Mouse (Mus musculus): Measurements from ENCODE around the gene Il4ra.

Gene Il4ra

DNA sequence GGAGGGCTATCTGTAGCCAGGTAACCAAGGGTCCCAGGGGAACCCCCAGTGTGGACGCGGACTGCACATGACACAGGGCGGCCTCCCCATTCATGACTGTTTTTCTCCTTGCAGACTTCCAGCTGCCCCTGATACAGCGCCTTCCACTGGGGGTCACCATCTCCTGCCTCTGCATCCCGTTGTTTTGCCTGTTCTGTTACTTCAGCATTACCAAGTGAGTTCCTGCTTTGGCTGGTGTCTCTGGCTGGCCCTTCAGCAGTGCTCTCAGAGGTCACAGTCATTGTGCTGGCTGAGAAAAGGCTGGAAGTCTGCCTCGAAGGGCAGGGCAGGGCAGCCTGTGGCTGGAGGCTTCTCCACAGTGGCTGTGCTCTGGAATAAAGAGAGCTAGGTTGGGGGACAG is 20.8 kb downstream of the Il4ra start:
- DNase-seq (ENCODE audit: low spot score): no peak

DNA sequence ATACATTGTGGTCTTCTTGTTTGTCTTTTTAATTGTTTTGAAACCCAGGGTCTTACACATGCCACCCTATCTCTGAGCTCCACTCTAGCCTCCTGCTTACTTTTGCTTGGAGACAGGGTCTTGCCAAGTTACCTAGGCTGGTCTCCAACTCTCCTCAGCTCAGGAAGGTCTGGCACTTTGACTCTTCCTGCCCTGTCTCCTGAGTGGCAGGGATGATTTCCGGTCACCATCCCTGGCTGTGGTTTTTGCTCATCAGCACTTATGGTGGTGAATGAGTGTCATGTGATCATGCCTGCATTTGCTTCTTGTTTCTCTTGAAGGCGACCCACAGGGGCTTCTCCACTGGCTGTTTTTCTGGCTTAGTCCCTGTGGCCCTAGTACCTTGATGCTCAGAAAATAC is 21.9 kb downstream of the Il4ra start:
- no peak for DNase-seq (ENCODE audit: low spot score)

DNA sequence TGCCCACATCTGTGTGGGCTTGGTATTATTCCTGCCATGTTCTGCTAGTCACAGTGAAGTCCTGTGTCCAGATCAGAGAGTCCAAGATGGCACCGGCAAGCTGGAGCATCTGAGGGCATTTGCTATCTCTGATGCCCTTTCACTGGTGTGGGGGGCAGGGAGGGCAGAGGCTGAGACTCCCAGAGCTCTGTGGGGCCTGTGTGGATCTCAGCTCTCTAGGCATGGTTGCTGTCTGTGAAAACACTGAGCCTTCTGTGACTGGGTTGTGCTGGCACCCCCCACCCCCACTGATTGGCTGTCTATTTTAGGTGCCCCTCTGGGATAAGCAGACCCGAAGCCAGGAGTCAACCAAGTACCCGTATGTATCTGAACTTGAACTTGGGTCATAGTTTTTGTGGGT is 22.9 kb downstream of the Il4ra start:
- DNase-seq (ENCODE audit: low spot score): no peak

DNA sequence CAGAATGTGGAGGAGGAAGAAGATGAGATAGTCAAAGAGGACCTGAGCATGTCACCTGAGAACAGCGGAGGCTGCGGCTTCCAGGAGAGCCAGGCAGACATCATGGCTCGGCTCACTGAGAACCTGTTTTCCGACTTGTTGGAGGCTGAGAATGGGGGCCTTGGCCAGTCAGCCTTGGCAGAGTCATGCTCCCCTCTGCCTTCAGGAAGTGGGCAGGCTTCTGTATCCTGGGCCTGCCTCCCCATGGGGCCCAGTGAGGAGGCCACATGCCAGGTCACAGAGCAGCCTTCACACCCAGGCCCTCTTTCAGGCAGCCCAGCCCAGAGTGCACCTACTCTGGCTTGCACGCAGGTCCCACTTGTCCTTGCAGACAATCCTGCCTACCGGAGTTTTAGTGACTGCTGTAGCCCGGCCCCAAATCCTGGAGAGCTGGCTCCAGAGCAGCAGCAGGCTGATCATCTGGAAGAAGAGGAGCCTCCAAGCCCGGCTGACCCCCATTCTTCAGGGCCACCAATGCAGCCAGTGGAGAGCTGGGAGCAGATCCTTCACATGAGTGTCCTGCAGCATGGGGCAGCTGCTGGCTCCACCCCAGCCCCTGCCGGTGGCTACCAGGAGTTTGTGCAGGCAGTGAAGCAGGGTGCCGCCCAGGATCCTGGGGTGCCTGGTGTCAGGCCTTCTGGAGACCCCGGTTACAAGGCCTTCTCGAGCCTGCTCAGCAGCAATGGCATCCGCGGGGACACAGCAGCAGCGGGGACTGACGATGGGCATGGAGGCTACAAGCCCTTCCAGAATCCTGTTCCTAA is 24.0 kb downstream of the Il4ra start:
- DNase-seq (ENCODE audit: low spot score): no peak

DNA sequence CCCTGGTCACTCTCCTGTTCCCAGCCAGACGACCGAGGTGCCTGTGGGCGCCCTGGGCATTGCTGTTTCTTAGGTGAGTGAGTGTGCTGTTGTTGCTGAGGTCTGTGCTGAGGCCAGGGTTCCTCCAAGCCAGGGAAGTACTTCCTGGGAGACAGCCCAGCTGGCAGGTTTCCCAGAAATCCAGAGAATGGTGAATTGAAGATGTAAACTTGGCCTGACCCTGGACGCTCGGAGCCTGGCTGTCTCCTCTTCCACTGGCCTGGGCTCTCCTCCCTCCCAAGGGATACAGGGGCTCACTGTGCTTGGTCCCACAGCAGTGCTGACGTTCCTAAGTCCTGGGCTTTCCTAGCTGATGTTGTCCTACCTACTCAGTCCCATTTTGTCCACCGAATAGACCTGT is 25.1 kb downstream of the Il4ra start:
- no peak for DNase-seq (ENCODE audit: low spot score)

DNA sequence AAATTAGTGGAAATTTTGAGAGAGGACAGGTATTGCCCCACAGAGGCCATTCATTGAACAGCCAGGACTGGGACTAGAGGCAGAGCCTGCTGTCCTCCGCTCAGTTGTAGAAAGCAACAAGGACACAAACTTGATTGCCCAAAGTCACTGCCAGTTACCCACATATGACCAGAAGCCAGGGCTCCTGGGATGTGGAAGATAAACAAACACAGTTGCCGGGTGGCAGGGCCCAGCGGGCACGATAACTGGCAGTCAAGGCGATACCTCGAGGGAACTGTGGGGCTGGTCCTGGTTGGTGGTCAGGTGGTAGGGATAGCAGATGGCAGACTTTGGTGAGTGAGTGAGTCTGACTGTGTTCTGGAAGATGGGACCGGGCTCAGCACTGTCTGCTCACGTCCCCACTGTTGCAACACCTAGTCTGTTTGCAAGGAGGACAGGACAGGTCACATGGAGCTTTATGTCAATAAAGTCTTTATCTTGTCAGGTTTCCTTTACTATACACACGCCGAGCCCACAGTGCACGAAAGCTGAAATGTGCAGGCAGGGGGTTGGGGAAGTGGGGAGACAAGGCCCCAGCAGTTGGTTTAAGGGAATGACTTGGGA is 25.7 kb downstream of the Il4ra start:
- peak; percentile 74 for DNase-seq (ENCODE audit: low spot score)

DNA sequence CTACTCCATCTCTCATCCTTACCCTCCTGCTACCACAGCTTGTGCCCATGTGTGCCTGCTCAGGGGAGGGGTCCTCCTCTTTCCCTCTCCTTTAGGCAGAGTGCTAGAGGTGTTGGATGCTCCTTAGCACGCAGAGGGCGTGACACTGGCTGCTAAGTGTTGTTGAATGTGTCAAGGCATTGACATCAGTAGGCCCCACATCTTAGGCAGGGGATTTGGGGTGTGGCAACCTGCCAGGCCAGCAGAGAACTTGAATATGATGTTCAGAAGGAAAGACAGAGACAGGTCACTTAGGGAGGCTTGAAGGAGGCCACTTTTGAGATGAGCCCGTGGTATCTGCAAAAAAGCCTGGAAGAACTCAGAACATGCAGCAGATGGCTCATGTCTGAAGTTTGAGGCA is 26.2 kb downstream of the Il4ra start:
- DNase-seq (ENCODE audit: low spot score): no peak

DNA sequence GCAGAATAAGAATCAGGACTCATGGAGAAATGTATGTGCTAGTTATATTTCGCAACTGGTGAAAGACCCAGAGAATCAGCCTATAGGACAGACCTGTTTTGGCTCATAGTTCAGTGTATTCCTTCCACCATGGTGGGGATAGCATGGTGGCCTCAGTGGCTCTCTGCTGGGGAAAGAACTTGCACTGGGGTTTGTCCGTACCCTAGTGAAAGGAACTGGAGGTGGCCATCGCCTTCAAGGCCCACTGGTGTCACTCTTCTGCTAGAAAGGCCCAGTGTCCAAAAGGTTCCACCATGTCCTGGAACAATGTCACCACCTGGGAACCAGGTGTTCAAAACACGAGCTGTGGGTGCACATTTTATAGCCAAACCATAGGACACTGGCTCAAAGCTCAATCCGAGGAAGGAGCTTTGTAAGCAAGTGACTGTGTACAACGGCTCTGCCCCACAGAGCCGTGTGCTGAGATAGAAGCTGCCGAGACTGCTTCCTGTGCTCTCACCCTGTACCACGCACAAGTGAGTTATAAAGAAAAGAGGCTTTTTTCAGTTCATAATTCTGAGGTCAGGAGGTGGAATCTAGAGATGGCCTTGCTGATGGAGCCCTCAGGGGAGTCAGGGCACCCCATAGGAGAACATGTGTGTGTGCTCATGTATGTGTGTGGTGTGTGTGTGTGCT is 27.8 kb downstream of the Il4ra start:
- DNase-seq (ENCODE audit: low spot score): no peak

DNA sequence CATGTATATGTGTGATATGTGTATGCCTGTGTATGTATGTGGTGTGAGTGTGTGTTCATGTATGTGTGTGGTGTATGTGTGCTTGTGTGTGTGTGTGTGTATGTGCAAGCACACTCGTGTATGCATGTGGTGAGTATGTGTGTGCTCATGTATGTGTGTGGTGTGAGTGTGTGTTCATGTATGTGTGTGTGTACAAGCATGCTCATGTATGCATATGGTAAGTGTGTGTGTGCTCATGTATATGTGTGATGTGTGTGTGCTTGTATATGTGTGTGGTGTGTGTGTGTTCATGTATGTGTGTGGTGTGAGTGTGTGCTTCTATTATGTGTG is 28.3 kb downstream of the Il4ra start:
- DNase-seq (ENCODE audit: low spot score): no peak

DNA sequence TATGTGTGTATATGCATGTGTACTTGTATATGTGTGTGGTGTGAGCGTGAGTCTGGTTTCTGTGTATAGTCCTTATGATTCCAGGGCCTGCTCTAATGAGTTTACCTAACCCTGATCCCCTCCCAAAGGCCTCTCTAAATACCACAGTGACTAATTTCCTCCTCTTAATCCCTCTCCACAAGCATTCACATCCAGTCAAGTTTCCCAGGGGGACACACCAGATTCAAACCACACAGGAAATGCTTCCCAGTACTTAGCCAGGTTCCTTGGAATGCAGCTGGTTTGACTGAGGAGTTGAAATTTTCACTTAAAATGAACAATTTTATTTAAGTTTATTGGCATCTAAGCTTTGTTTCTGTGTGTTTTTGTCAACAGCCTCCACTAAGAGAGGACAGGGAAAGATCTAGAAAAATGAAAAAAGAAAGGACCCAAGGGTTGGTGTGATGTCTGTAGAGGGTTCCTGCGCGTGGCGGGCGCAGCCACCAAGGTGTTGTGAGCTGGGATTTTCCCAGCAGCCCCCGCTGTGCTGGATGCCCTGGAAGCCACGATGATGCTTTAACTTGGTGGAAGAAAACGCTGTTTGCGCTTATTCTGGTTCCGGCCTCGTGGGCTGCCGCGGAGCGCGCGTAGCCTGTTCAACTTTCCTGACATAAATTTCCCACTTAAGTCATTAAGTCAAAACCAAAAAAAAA is 28.9 kb downstream of the Il4ra start:
- DNase-seq (ENCODE audit: low spot score): no peak

DNA sequence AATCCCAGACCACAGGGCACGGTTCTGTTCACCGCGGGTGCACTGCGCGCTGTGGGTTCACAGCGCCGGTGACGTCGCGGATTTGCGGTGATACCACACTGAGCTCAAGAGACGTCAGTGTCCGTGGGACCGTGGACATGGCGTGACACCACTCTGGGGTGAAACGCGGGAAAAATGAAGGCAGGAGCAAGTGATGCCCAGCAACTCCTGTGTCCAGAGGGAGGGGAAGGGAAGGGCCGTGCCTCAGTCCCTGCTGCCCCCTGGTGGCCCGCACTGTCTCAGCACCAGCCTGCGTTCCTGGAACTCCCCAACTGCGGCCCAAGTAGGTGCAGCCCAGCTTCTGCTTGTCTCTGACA is 29.4 kb downstream of the Il4ra start:
- DNase-seq (ENCODE audit: low spot score): peak; percentile 71

DNA sequence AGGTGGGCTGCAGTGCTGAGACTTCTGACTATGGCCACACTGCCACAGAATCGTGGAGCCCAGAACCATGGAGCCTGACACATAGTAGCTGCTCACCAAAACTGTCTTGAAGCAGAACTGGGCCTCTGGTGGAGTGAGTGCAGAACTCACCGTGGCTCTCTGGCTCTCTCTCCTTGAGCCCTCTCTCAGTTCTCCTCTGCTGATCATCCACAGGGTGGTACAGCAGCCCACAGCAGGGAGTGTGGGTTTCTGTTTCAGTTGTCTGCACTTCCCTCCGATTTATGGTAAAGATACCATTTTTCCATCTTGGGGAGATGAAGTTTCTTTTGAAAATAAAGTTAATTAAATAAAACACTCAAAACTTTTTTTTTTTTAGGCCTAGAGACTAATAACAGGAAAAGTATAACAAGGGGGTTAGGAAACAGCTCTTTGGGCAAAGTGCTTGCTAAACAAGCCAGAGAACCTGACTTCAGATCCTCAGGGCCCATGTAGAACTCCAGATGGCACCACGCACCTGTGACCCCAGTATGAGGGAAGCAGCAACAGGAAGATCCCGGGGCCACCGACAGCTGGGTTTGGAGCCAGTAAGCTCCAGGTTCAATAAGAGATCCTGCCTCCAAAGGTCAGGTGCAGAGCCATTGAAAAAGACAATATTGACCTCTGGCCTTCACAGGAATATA is 31.5 kb downstream of the Il4ra start:
- no peak for DNase-seq (ENCODE audit: low spot score)

DNA sequence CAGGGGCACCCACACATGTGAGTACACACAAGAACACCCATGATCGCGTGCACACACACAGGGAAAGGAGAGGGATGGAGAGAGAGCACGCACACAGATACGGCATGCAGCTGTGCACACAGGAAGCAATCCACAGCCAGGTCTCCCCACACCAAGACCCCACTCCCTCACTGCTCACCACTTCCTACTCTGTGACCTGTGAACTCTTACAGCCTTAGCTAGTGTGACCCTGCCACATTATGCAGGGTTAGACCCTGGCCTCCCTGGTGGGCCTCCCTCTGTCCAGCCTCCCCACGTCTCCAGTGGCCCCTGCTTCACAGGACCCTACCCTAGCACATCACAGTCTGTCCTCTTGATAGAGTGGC is 32.1 kb downstream of the Il4ra start:
- no peak for DNase-seq (ENCODE audit: low spot score)

DNA sequence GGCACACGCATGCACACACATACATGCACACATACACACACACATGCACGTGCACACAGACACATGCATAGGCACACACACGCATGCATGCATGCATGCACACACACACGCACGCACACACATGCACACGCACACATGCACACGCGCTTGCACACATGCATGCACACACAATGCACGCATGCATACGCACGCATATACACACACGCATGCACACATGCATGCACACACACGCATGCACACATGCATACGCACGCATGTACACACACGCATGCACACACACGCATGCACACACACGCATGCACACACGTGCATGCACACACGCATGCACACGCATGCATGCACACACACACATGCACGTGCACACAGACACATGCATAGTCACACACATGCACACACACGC is 34.4 kb downstream of the Il4ra start:
- no peak for DNase-seq (ENCODE audit: low spot score)

DNA sequence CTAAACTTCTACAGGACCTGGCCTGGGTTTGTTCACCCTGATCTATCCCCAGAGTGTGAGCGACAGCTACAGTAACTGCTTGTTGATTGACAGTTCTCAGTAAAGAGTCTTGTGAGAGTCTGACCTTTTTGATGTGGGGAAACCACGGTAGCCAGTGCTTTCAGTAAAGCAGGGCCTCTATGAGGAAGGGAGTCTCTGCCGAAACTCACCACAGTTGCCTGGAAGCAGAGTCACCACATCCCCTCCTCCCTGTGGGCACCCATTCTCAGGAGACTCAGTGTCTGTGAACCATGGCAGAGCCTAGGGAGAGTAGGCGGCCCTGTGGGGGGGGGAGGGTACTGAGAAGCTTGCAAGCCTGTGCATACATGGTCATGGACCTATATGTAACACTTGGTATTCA is 36.8 kb downstream of the Il4ra start:
- no peak for DNase-seq (ENCODE audit: low spot score)

DNA sequence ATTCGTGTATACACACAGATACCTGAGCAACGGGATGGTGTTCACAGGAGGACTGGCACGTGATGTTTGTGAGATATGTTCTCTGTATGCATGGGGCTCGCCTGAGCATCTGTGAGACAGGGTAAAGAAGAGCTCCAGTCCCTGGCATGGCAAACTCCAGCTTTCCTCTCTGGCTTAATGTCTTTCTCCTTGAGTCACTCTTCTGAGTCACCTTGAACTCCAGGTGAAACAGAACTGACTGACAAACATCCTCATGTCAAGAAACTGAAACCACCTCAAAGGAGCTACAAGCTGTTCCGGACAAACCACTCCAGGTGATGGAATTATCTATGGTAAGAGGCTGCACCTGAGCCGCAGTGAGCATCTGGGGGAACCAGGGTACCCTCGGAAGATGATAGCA is 38.0 kb downstream of the Il4ra start:
- no peak for DNase-seq (ENCODE audit: low spot score)

DNA sequence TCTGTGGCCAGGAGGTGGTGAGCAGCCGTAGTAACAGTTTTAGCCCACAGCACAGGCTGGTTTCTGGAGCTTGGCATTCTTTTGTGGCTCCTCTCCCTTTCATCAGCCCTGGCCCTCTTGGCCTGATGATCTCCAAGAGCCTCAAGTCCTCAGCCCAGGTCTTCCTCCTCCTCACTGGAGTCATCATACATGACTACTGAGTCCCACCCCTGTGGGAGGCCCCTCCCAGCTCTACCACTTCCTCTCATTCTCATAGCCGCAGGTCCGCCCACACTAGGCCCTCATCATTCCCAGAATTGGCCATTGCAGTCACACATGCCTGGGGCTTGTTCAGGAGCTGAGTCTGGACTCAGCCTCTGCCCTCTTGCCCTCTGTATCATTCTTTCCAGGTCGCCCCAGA is 41.9 kb downstream of the Il4ra start:
- no peak for DNase-seq (ENCODE audit: low spot score)

DNA sequence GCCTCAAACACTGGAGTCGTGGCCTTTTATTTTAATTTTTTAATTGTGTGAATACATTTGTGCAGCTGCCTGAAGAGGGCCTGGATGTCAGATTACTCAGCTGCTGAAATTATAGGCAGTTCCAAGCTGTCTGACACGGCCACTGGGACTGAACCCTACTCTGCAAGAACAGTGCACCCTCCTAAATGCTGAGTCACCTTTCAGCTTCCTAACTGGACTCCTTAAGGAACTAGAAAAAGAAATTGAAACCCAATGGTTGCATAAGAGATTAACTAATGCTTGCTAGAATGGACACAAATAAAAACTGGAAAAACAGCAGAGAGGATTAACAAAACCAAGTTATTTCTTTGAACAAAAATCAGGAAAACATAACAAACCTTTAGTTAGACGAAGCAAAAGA is 44.5 kb downstream of the Il4ra start:
- DNase-seq (ENCODE audit: low spot score): no peak

DNA sequence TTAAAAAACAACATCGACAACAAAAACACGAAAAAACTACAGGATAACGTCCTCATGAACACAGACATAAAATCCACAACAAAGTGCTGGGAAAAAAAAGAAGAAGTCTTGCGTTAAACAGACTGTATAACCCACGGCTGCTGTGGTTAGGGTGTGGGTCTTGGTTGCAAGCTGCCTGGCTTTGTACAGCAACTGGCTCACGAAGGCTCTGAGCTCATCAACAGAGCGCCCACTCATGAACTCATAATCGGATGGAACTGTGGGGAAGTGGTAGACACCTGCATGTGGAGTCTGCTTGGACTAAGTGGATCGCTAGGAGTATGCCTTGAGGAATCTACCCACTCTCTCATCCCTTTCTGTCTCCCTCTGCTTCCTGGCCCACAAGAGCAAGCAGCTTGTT is 45.2 kb downstream of the Il4ra start:
- DNase-seq (ENCODE audit: low spot score): no peak

DNA sequence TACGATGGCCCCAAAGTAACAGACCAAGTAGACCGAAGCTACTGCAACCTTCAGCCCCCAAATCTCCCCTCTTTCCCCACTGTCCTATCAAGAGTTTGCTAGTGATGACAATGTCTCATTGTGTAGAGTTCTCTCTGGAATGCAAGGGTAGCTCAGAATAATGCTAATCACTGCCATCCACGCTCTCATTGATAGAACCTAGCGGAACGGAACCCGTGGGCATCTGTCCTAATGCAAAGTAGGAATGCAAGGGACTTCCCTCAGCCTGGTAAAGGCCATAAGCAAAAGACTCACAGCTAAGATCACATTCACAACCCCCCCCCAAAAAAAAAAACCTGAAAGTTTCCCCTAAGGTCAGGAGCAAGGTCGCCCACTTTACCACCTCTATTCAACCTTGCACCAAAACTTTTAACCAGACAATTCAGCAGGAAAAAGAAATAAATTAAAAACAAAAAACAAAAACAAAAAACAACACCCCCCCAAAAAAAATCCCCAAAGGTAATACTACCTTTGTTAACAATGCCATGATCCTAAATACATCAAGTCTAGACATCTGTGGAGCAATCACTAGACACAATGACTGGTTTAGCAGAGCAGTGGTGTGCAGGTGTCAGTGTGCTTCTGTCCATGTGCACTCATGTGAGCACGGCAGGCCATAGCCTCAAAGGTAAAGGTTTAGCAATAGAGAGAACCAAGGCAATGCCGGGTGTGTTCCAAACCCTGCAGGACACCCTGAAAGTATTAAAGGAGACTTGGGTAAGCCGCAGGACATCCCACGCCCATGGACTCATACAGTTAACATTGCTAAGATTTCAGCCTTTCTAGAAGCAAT is 45.8 kb downstream of the Il4ra start:
- no peak for DNase-seq (ENCODE audit: low spot score)

DNA sequence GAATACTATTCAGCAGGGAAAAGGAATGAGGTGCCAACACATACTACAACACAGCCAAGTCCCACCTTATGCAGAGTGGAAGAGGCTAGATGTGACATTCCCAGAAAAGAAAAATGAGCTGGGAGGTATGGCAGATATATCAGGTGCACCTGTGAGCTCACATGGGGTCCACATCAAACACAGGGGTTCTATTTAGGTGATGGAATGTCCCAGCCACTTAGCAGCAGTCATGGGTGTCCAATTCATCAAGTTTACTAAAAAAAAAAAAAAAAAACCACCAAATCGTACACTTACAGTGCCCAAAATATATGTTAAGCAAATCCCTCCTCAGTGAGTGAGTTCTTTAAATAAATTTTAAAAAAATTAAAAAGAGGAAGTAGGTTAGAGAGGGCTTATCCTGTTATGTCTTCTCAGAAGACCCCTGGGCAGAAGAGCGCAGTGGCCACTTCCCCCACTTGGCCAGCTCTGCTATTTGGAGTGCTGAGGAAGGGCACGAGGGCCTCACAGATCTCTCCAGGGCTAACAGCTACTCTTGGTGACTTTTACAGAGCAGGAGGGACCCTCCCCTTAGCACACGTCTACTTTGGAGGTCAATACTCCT is 47.6 kb downstream of the Il4ra start:
- DNase-seq (ENCODE audit: low spot score): no peak

All from yolk sac, embryonic 10.5 days (tissue).